Mouse (Mus musculus) neutrophil, adult 65 days (primary cell): ENCODE results near the gene Mroh2b. TPM values are rescaled to one million over a fixed set of nuclear protein-coding genes. Genes with fewer than 3 reads are reported as not detected.

ENCODE experiments used
- total RNA-seq: library from RNA; stranded (reverse); gene quantifications from 2 replicates; pipeline ENCODE4 v1.2.4, GENCODE M21; 2023

Mroh2b gene
- total RNA-seq, result not detected in 2 replicates

GRCm38 (mm10) chr15:4898437-4898836, at the start of gene Mroh2b:
Gene Mroh2b, plus strand, starts transcription at chr15:4898737.

Other genes with a start within 250 kb of the Mroh2b start
- not detected in 2 replicates for gene C6, start 171.6 kb upstream of the Mroh2b start, total RNA-seq
- not detected in 2 replicates for gene C7, start 165.0 kb downstream of the Mroh2b start, total RNA-seq
- 21.1 and 23.7 TPM in 2 replicates for gene Card6, start 209.8 kb downstream of the Mroh2b start, total RNA-seq
- 242 and 287 TPM in 2 replicates for gene Rpl37, start 217.9 kb downstream of the Mroh2b start, total RNA-seq
- gene Prkaa1, start 245.1 kb downstream of the Mroh2b start, total RNA-seq, result 23.9 and 25.2 TPM in 2 replicates